Mouse (Mus musculus): Measurements from ENCODE around the gene Prr3. TPM values are rescaled to one million over a fixed set of nuclear protein-coding genes. Genes with fewer than 3 reads are reported as not detected.

Gene Prr3
- polyA plus RNA-seq, 2 experiments: 4.5 to 6.3 TPM

GRCm38 (mm10) chr17:36003331-36003730 lies 23.3 kb upstream of the Prr3 start:
- Histone ChIP-seq H3K36me3 (replicated peaks; ENCODE audit: control insufficient read depth, insufficient read depth, low read depth) (peaks cover 15% of the 10 kb centered on the region), H3K4me2 (ENCODE audit: low read depth) (no peak overlapping the region), H3K9me3 (ENCODE audit: control insufficient read depth, low read length) (peaks cover 22% of the 10 kb centered on the region), H3K27me3 (ENCODE audit: control insufficient read depth, insufficient read depth, low read length) (no peaks in the 10 kb centered on the region), H3K4me3 (ENCODE audit: insufficient read depth in 1 of 2, low read depth in 2 of 2, low read length in 2 of 2) (no peak overlapping the region), H3K4me1 (replicated peaks; ENCODE audit: control insufficient read depth in 2 of 2, insufficient read depth in 2 of 2, low read length in 1 of 2) (peaks cover 30 to 41% of the 10 kb centered on the region in 2 experiments), H3K27ac (no peak overlapping the region), H3K9ac (replicated peaks) (no peak overlapping the region)
- ATAC-seq (ENCODE audit: insufficient read depth) (no peak), DNase-seq (ENCODE audit: low read depth in 3 of 3, low spot score in 3 of 3) (no peak)
- 91% methylated on average over 7 of the region's 7 CpGs for WGBS (ENCODE audit: insufficient replicate concordance)
- no peak for TF ChIP-seq EP300 (IDR thresholded peaks at IDR 0.05; ENCODE audit: low read depth)
- TF ChIP-seq CTCF (IDR thresholded peaks at IDR 0.05; ENCODE audit: low read depth): no peak

GRCm38 (mm10) chr17:36001966-36002365 lies 21.9 kb upstream of the Prr3 start:
- ATAC-seq (ENCODE audit: insufficient read depth) (peak; percentile 83), DNase-seq (ENCODE audit: low read depth in 3 of 3, low spot score in 3 of 3) (peak; percentile 80 to 91 (median 86))
- Histone ChIP-seq H3K4me3 (ENCODE audit: insufficient read depth in 1 of 2, low read depth in 2 of 2, low read length in 2 of 2) (peak overlapping the region in 1 of 2 experiments; percentile 10; a peak in 2 of 4 replicates), H3K9me3 (ENCODE audit: control insufficient read depth, low read length) (peaks cover 22% of the 10 kb centered on the region), H3K4me1 (replicated peaks; ENCODE audit: control insufficient read depth in 2 of 2, insufficient read depth in 2 of 2, low read length in 1 of 2) (peaks cover 42 to 54% of the 10 kb centered on the region in 2 experiments), H3K27me3 (ENCODE audit: control insufficient read depth, insufficient read depth, low read length) (no peaks in the 10 kb centered on the region), H3K36me3 (replicated peaks; ENCODE audit: control insufficient read depth, insufficient read depth, low read depth) (peaks cover 15% of the 10 kb centered on the region), H3K4me2 (ENCODE audit: low read depth) (peak overlapping the region; percentile 54), H3K27ac (peak overlapping the region; percentile 91), H3K9ac (replicated peaks) (peak overlapping the region; percentile 23; the same call in 1 of the 2 replicates)
- peak; percentile 86 for TF ChIP-seq EP300 (IDR thresholded peaks at IDR 0.05; ENCODE audit: low read depth)
- no peak for TF ChIP-seq CTCF (IDR thresholded peaks at IDR 0.05; ENCODE audit: low read depth)
- WGBS (ENCODE audit: insufficient replicate concordance): 41% methylated on average over 6 of the region's 6 CpGs

GRCm38 (mm10) chr17:36001121-36001897 lies 21.3 kb upstream of the Prr3 start:
- Histone ChIP-seq H3K9me3 (ENCODE audit: control insufficient read depth, low read length) (peaks cover 16% of the 10 kb centered on the region), H3K36me3 (replicated peaks; ENCODE audit: control insufficient read depth, insufficient read depth, low read depth) (peaks cover 15% of the 10 kb centered on the region), H3K27ac (peak overlapping the region; percentile 91), H3K9ac (replicated peaks) (peak overlapping the region; percentile 34; the same call in 1 of the 2 replicates), H3K4me2 (ENCODE audit: low read depth) (peak overlapping the region; percentile 54), H3K27me3 (ENCODE audit: control insufficient read depth, insufficient read depth, low read length) (no peaks in the 10 kb centered on the region), H3K4me3 (ENCODE audit: insufficient read depth in 1 of 2, low read depth in 2 of 2, low read length in 2 of 2) (no peak overlapping the region; a peak in 1 of 4 replicates), H3K4me1 (replicated peaks; ENCODE audit: control insufficient read depth in 2 of 2, insufficient read depth in 2 of 2, low read length in 1 of 2) (peaks cover 42 to 54% of the 10 kb centered on the region in 2 experiments)
- TF ChIP-seq EP300 (IDR thresholded peaks at IDR 0.05; ENCODE audit: low read depth) (no peak), CTCF (IDR thresholded peaks at IDR 0.05; ENCODE audit: low read depth) (no peak)
- 74% methylated on average over 12 of the region's 12 CpGs for WGBS (ENCODE audit: insufficient replicate concordance)
- ATAC-seq (ENCODE audit: insufficient read depth) (peak; percentile 62), DNase-seq (ENCODE audit: low read depth in 3 of 3, low spot score in 3 of 3) (peak in 1 of 3 experiments; percentile 45)

GRCm38 (mm10) chr17:36000349-36000748 lies 20.3 kb upstream of the Prr3 start:
- Histone ChIP-seq H3K9me3 (ENCODE audit: control insufficient read depth, low read length) (peaks cover 13% of the 10 kb centered on the region), H3K9ac (replicated peaks) (peak overlapping the region; percentile 37; the same call in 1 of the 2 replicates), H3K36me3 (replicated peaks; ENCODE audit: control insufficient read depth, insufficient read depth, low read depth) (peaks cover 10% of the 10 kb centered on the region), H3K4me3 (ENCODE audit: insufficient read depth in 1 of 2, low read depth in 2 of 2, low read length in 2 of 2) (no peak overlapping the region), H3K27me3 (ENCODE audit: control insufficient read depth, insufficient read depth, low read length) (no peaks in the 10 kb centered on the region), H3K4me1 (replicated peaks; ENCODE audit: control insufficient read depth in 2 of 2, insufficient read depth in 2 of 2, low read length in 1 of 2) (peaks cover 42 to 57% of the 10 kb centered on the region in 2 experiments), H3K4me2 (ENCODE audit: low read depth) (peak overlapping the region; percentile 54), H3K27ac (peak overlapping the region; percentile 91)
- TF ChIP-seq CTCF (IDR thresholded peaks at IDR 0.05; ENCODE audit: low read depth): no peak
- TF ChIP-seq EP300 (IDR thresholded peaks at IDR 0.05; ENCODE audit: low read depth): no peak
- WGBS (ENCODE audit: insufficient replicate concordance): 74% methylated on average over 4 of the region's 4 CpGs
- DNase-seq (ENCODE audit: low read depth in 3 of 3, low spot score in 3 of 3) (no peak), ATAC-seq (ENCODE audit: insufficient read depth) (no peak)

GRCm38 (mm10) chr17:35999356-35999755 lies 19.3 kb upstream of the Prr3 start:
- 0 out of 2 replicates have a peak overlapping the region, but pooled peaks have one; percentile 38 for H3K9ac ChIP-seq (replicated peaks)
- 27% methylated on average over 7 of the region's 7 CpGs for WGBS (ENCODE audit: insufficient replicate concordance)

More at GRCm38 (mm10) chr17:35999356-35999755, 19.3 kb upstream of the Prr3 start:
- peak overlapping the region; percentile 68 for H3K4me2 ChIP-seq (ENCODE audit: low read depth)
- DNase-seq (ENCODE audit: low read depth in 3 of 3, low spot score in 3 of 3) (no peak), ATAC-seq (ENCODE audit: insufficient read depth) (no peak)
- peak overlapping the region; percentile 29 to 53; a peak in 3 of 4 replicates for H3K4me3 ChIP-seq (ENCODE audit: insufficient read depth in 1 of 2, low read depth in 2 of 2, low read length in 2 of 2)
- peak; percentile 21; the same call in 1 of the 2 replicates for TF ChIP-seq EP300 (IDR thresholded peaks at IDR 0.05; ENCODE audit: low read depth)
- TF ChIP-seq CTCF (IDR thresholded peaks at IDR 0.05; ENCODE audit: low read depth): no peak
- peaks cover 10% of the 10 kb centered on the region for H3K36me3 ChIP-seq (replicated peaks; ENCODE audit: control insufficient read depth, insufficient read depth, low read depth)
- no peak overlapping the region; the same call in 1 of the 2 replicates for H3K27ac ChIP-seq
- no peaks in the 10 kb centered on the region for H3K27me3 ChIP-seq (ENCODE audit: control insufficient read depth, insufficient read depth, low read length)
- H3K4me1 ChIP-seq (replicated peaks; ENCODE audit: control insufficient read depth in 2 of 2, insufficient read depth in 2 of 2, low read length in 1 of 2): peaks cover 42 to 57% of the 10 kb centered on the region in 2 experiments
- H3K9me3 ChIP-seq (ENCODE audit: control insufficient read depth, low read length): peaks cover 13% of the 10 kb centered on the region

Data from liver, embryonic 14.5 days (tissue).